Mouse (Mus musculus): ENCODE data around the gene AC131692.1. TPM values are rescaled to one million over a fixed set of nuclear protein-coding genes. Genes with fewer than 3 reads are reported as not detected.
"Not testable (repeated sequence)": the region's sequence is repeated elsewhere in the genome, so short reads cannot be mapped to it uniquely, and the experiment has no call there.

The AC131692.1 gene
- polyA plus RNA-seq, 1 experiment from 2014 or later: not detected

GRCm38 (mm10) chr19:6126289-6126688 is 32.1 kb downstream of the AC131692.1 start:
- Histone ChIP-seq H3K27me3 (replicated peaks) (no peaks in the 10 kb centered on the region), H3K9ac (no peak overlapping the region), H3K36me3 (peaks cover 7% of the 10 kb centered on the region; the same call in 1 of the 2 replicates), H3K4me2 (replicated peaks) (no peak overlapping the region), H3K4me1 (peaks cover 5% of the 10 kb centered on the region; the same call in 1 of the 2 replicates), H3K27ac (no peak overlapping the region), H3K4me3 (no peak overlapping the region), H3K9me3 (no peaks in the 10 kb centered on the region)
- ATAC-seq (ENCODE audit: low FRiP score, low read depth): no peak
- WGBS: 29% methylated on average over 4 of the region's 4 CpGs

GRCm38 (mm10) chr19:6126789-6127580 is 32.8 kb downstream of the AC131692.1 start:
- H3K4me1 ChIP-seq: peaks cover 5% of the 10 kb centered on the region; the same call in 1 of the 2 replicates
- H3K4me3 ChIP-seq: peak overlapping the region; percentile 52
- no peak for ATAC-seq (ENCODE audit: low FRiP score, low read depth)
- H3K9ac ChIP-seq: peak overlapping the region; percentile 66; the same call in 1 of the 2 replicates
- H3K27me3 ChIP-seq (replicated peaks): no peaks in the 10 kb centered on the region
- H3K36me3 ChIP-seq: no peaks in the 10 kb centered on the region; the same call in 1 of the 2 replicates
- peak overlapping the region; percentile 70 for H3K4me2 ChIP-seq (replicated peaks)
- 74% methylated on average over 10 of the region's 10 CpGs for WGBS
- H3K9me3 ChIP-seq: no peaks in the 10 kb centered on the region
- no peak overlapping the region for H3K27ac ChIP-seq

GRCm38 (mm10) chr19:6127760-6128341 is 33.6 kb downstream of the AC131692.1 start, which contains the start of gene Snx15:
Snx15 (minus strand) TSS chr19:6128304.
- ATAC-seq (ENCODE audit: low FRiP score, low read depth): peak; percentile 93
- Histone ChIP-seq H3K4me1 (peaks cover 5% of the 10 kb centered on the region; the same call in 1 of the 2 replicates), H3K4me2 (replicated peaks) (peak within 1 kb of the TSS; percentile 70), H3K9ac (peak within 1 kb of the TSS; percentile 66), H3K9me3 (no peaks in the 10 kb centered on the region), H3K27ac (peak within 1 kb of the TSS; percentile 81), H3K27me3 (replicated peaks) (no peaks in the 10 kb centered on the region), H3K36me3 (no peaks in the 10 kb centered on the region), H3K4me3 (peak within 1 kb of the TSS; percentile 52)
- under 1% methylated on average over 32 of the region's 32 CpGs for WGBS

- peaks cover 15% of the 10 kb centered on the region for H3K36me3 ChIP-seq
- H3K27me3 ChIP-seq (replicated peaks); H3K4me1 ChIP-seq; H3K27ac ChIP-seq; H3K9me3 ChIP-seq; H3K4me3 ChIP-seq; ATAC-seq (ENCODE audit: low FRiP score, low read depth); H3K4me2 ChIP-seq (replicated peaks); H3K9ac ChIP-seq: not testable (repeated sequence)
- 82% methylated on average over 7 of the region's 7 CpGs for WGBS
These were observed 36.4 kb downstream of the AC131692.1 start for GRCm38 (mm10) chr19:6130414-6131128.

GRCm38 (mm10) chr19:6132171-6132827 is 38.1 kb downstream of the AC131692.1 start:
- H3K9ac ChIP-seq: no peak overlapping the region
- H3K9me3 ChIP-seq: no peaks in the 10 kb centered on the region
- H3K4me1 ChIP-seq: peaks cover 5% of the 10 kb centered on the region; the same call in 1 of the 2 replicates
- WGBS: 87% methylated on average over 7 of the region's 7 CpGs
- no peak overlapping the region for H3K27ac ChIP-seq
- no peak overlapping the region for H3K4me2 ChIP-seq (replicated peaks)
- no peak overlapping the region for H3K4me3 ChIP-seq
- peaks cover 31% of the 10 kb centered on the region for H3K36me3 ChIP-seq
- no peaks in the 10 kb centered on the region for H3K27me3 ChIP-seq (replicated peaks)
- ATAC-seq (ENCODE audit: low FRiP score, low read depth): no peak

- peaks cover 38% of the 10 kb centered on the region for H3K36me3 ChIP-seq
- not testable (repeated sequence) for H3K4me2 ChIP-seq (replicated peaks); H3K9ac ChIP-seq; ATAC-seq (ENCODE audit: low FRiP score, low read depth); H3K27ac ChIP-seq; H3K27me3 ChIP-seq (replicated peaks); H3K9me3 ChIP-seq; H3K4me3 ChIP-seq; H3K4me1 ChIP-seq
- 50% methylated on average over 1 of the region's 1 CpGs for WGBS
These were observed 39.0 kb downstream of the AC131692.1 start for GRCm38 (mm10) chr19:6133197-6133596.

- Histone ChIP-seq H3K4me3 (no peak overlapping the region), H3K9ac (0 out of 2 replicates have a peak overlapping the region, but pooled peaks have one; percentile 13), H3K27ac (no peak overlapping the region), H3K4me2 (replicated peaks) (no peak overlapping the region), H3K4me1 (peaks cover 11% of the 10 kb centered on the region; the same call in 1 of the 2 replicates), H3K9me3 (no peaks in the 10 kb centered on the region), H3K36me3 (peaks cover 41% of the 10 kb centered on the region), H3K27me3 (replicated peaks) (no peaks in the 10 kb centered on the region)
- 92% methylated on average over 3 of the region's 3 CpGs for WGBS
- ATAC-seq (ENCODE audit: low FRiP score, low read depth): no peak
These were observed 42.2 kb downstream of the AC131692.1 start for GRCm38 (mm10) chr19:6136397-6136796.

- Histone ChIP-seq H3K4me2 (replicated peaks) (peak overlapping the region; percentile 85), H3K4me1 (peaks cover 11% of the 10 kb centered on the region; the same call in 1 of the 2 replicates), H3K9ac (peak overlapping the region; percentile 76; the same call in 1 of the 2 replicates), H3K27me3 (replicated peaks) (no peaks in the 10 kb centered on the region), H3K9me3 (no peaks in the 10 kb centered on the region), H3K4me3 (no peak overlapping the region), H3K36me3 (peaks cover 34% of the 10 kb centered on the region), H3K27ac (no peak overlapping the region)
- ATAC-seq (ENCODE audit: low FRiP score, low read depth): no peak
- whole genome bisulfite sequencing: 96% methylated on average over 6 of the region's 6 CpGs
These were observed 45.5 kb downstream of the AC131692.1 start for GRCm38 (mm10) chr19:6139701-6140100.

GRCm38 (mm10) chr19:6140374-6140677 is 46.1 kb downstream of the AC131692.1 start:
- ATAC-seq (ENCODE audit: low FRiP score, low read depth): no peak; the same call in 1 of the 2 replicates
- Histone ChIP-seq H3K27ac (peak overlapping the region; percentile 98), H3K4me2 (replicated peaks) (peak overlapping the region; percentile 85), H3K9ac (peak overlapping the region; percentile 76), H3K9me3 (no peaks in the 10 kb centered on the region), H3K4me3 (peak overlapping the region; percentile 71), H3K36me3 (peaks cover 28% of the 10 kb centered on the region), H3K4me1 (peaks cover 11% of the 10 kb centered on the region; the same call in 1 of the 2 replicates), H3K27me3 (replicated peaks) (no peaks in the 10 kb centered on the region)
- 10% methylated on average over 16 of the region's 16 CpGs for WGBS

GRCm38 (mm10) chr19:6140678-6141393 is 46.6 kb downstream of the AC131692.1 start, which contains the start of gene Batf2:
Batf2 (plus strand) TSS chr19:6140983.
- H3K36me3 ChIP-seq: peaks cover 23% of the 10 kb centered on the region
- peak; percentile 92 for ATAC-seq (ENCODE audit: low FRiP score, low read depth)
- H3K4me3 ChIP-seq: peak within 1 kb of the TSS; percentile 71
- peak within 1 kb of the TSS; percentile 85 for H3K4me2 ChIP-seq (replicated peaks)
- H3K9me3 ChIP-seq: no peaks in the 10 kb centered on the region
- H3K27me3 ChIP-seq (replicated peaks): no peaks in the 10 kb centered on the region
- WGBS: under 1% methylated on average over 68 of the region's 68 CpGs
- peaks cover 11% of the 10 kb centered on the region; the same call in 1 of the 2 replicates for H3K4me1 ChIP-seq
- peak within 1 kb of the TSS; percentile 98 for H3K27ac ChIP-seq
- peak within 1 kb of the TSS; percentile 76 for H3K9ac ChIP-seq

- peak within 1 kb of the TSS; percentile 98 for H3K27ac ChIP-seq
- peaks cover 18% of the 10 kb centered on the region for H3K36me3 ChIP-seq
- 0% methylated on average over 15 of the region's 15 CpGs for WGBS
- H3K9me3 ChIP-seq: no peaks in the 10 kb centered on the region
- no peaks in the 10 kb centered on the region for H3K27me3 ChIP-seq (replicated peaks)
- peak within 1 kb of the TSS; percentile 85 for H3K4me2 ChIP-seq (replicated peaks)
- peaks cover 11% of the 10 kb centered on the region; the same call in 1 of the 2 replicates for H3K4me1 ChIP-seq
- peak within 1 kb of the TSS; percentile 76 for H3K9ac ChIP-seq
- peak; percentile 78 for ATAC-seq (ENCODE audit: low FRiP score, low read depth)
- peak within 1 kb of the TSS; percentile 71 for H3K4me3 ChIP-seq
These were observed 47.2 kb downstream of the AC131692.1 start, which contains the start of gene Arl2 for GRCm38 (mm10) chr19:6141394-6141749. Arl2 (minus strand) TSS chr19:6141548.

Data from neural tube, embryonic 12.5 days (tissue).